Mouse (Mus musculus) megakaryocyte-erythroid progenitor cell, adult 5 weeks (primary cell): ENCODE measurements around the gene Nedd4. TPM values are rescaled to one million over a fixed set of nuclear protein-coding genes. Genes with fewer than 3 reads are reported as not detected.

Experiments used
- polyA plus RNA-seq: library from polyadenylated mRNA; stranded (reverse); fragments of >175 nt; gene quantifications from 2 replicates; pipeline ENCODE4 v1.2.3, GENCODE M21; 2012

Nedd4 gene
- polyA plus RNA-seq, result 113 and 158 TPM in 2 replicates

DNA sequence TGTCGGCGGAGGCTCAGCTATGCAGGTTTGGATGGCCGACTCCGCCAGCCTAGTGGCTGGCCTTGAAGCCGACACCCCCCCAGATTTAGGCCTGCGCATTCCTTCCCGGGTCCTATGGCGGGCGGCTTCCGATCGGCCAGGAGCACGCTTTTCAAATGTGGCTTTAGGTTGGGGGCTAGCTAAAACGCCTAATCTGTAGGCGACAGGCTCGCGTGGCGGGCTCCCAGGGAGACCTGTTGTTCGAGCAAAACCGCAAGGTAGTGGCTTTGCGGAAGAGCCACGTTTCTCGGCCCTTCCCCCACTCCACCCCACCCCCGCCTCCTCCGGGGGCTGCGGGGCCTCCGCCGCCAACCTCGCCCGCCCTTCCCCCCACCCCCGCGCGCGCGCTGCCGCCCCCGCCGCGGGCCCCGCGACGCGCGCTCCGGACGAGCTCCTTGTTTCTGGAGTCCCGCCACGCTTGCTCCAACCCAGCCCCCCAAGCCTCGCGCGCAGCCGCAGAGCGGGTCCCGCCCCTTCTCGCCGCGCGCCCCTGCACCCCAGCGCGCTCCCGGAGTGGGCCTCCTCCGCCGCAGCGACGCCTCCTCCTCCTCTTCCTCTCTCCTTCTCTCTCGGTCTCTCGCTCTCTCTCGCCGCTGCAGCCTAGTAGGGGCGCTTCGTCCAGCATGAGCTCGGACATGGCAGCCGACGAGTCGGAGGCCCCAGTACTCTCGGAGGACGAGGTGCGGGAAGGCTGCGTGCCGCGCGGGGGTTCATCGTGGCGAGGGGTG lies at the start of gene Nedd4:
Nedd4 (plus strand) TSS at position 452 of the 767 bp plus-strand sequence.

Other genes with a start within 250 kb of the Nedd4 start
- 7.9 and 13.7 TPM in 2 replicates for gene Mns1, start 224.3 kb upstream of the Nedd4 start, polyA plus RNA-seq
- gene Tex9, start 170.1 kb upstream of the Nedd4 start, polyA plus RNA-seq, result 6.4 and 9.0 TPM in 2 replicates
- 19.1 and 20.4 TPM in 2 replicates for gene Rfx7, start 130.1 kb upstream of the Nedd4 start, polyA plus RNA-seq
- gene Prtg, start 144.5 kb downstream of the Nedd4 start, polyA plus RNA-seq, result under 0.01 and 0.21 TPM in 2 replicates